Mouse (Mus musculus): ENCODE measurements around the gene Prl3b1. TPM values are rescaled to one million over a fixed set of nuclear protein-coding genes. Genes with fewer than 3 reads are reported as not detected.

The Prl3b1 gene
- not detected in 2 replicates for polyA plus RNA-seq (2015; fragmentation: Nextera tagmentation; extraction: Ambion mirVana)

DNA sequence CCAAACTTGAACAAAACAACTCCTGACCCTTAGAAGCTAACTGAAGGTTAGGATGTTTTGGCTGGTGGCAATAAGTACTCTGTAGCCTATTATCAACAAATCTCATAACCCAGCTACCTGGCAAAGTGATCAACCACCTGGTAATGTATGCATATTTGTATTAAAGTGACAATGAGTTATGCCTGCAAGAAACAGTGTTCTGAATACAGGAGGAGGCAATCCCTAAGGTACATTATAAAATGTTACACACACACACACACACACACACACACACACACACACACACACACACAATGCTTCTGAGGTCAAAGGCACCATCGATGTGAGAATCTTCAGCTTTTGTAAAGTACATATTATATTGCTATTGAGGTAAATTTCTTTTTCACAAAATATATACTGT lies at the start of gene Prl3b1:
Prl3b1 (plus strand) TSS at position 301 of the 400 bp plus-strand sequence.
- no peak within 1 kb of the TSS for H3K27ac ChIP-seq

GRCm38 (mm10) chr13:27196359-27196758 lies 45.3 kb upstream of the Prl3b1 start, which contains the start of gene Prl3c1:
TSS of gene Prl3c1 (plus strand) at chr13:27196659.
- Histone ChIP-seq H3K9ac (no peak within 1 kb of the TSS), H3K4me2 (no peak within 1 kb of the TSS), H3K36me3 (no peaks in the 10 kb centered on the region), H3K4me1 (replicated peaks) (no peaks in the 10 kb centered on the region), H3K27ac (no peak within 1 kb of the TSS), H3K27me3 (no peaks in the 10 kb centered on the region), H3K4me3 (replicated peaks) (no peak within 1 kb of the TSS), H3K9me3 (replicated peaks) (no peaks in the 10 kb centered on the region)
- DNase-seq (no peak), ATAC-seq (ENCODE audit: low read depth) (no peak)
- 57% methylated on average over 1 of the region's 1 CpGs for WGBS (ENCODE audit: insufficient replicate concordance)

More for the DNA sequence above, at the start of gene Prl3b1:
- no peak within 1 kb of the TSS for H3K4me2 ChIP-seq
- H3K9me3 ChIP-seq (replicated peaks): no peaks in the 10 kb centered on the region
- no peaks in the 10 kb centered on the region for H3K4me1 ChIP-seq (replicated peaks)
- no peak within 1 kb of the TSS for H3K4me3 ChIP-seq (replicated peaks)
- H3K9ac ChIP-seq: no peak within 1 kb of the TSS
- ATAC-seq (ENCODE audit: low read depth) (no peak), DNase-seq (no peak)
- 76% methylated on average over 1 of the region's 1 CpGs for WGBS (ENCODE audit: insufficient replicate concordance)
- H3K36me3 ChIP-seq: no peaks in the 10 kb centered on the region
- H3K27me3 ChIP-seq: no peaks in the 10 kb centered on the region

- Histone ChIP-seq H3K4me2 (no peak within 1 kb of the TSS), H3K4me3 (replicated peaks) (no peak within 1 kb of the TSS), H3K27ac (no peak within 1 kb of the TSS), H3K27me3 (no peaks in the 10 kb centered on the region), H3K9me3 (replicated peaks) (no peaks in the 10 kb centered on the region), H3K9ac (no peak within 1 kb of the TSS), H3K36me3 (no peaks in the 10 kb centered on the region), H3K4me1 (replicated peaks) (no peaks in the 10 kb centered on the region)
- ATAC-seq (ENCODE audit: low read depth) (no peak), DNase-seq (no peak)
- WGBS (ENCODE audit: insufficient replicate concordance): 66% methylated on average over 4 of the region's 4 CpGs
Observed at GRCm38 (mm10) chr13:27259136-27259535, 17.5 kb downstream of the Prl3b1 start, which contains the start of gene Prl3a1. TSS of gene Prl3a1 (plus strand) at chr13:27259436.

Other genes with a start within 250 kb of the Prl3b1 start
- not detected in 2 replicates for gene Prl, start 184.3 kb upstream of the Prl3b1 start, polyA plus RNA-seq (2015; fragmentation: Nextera tagmentation; extraction: Ambion mirVana)
- gene Prl3d1, start 147.7 kb upstream of the Prl3b1 start, polyA plus RNA-seq (2015; fragmentation: Nextera tagmentation; extraction: Ambion mirVana): not detected in 2 replicates
- not detected in 2 replicates for gene Prl3d2, start 120.1 kb upstream of the Prl3b1 start, polyA plus RNA-seq (2015; fragmentation: Nextera tagmentation; extraction: Ambion mirVana)
- gene Prl3d3, start 85.1 kb upstream of the Prl3b1 start, polyA plus RNA-seq (2015; fragmentation: Nextera tagmentation; extraction: Ambion mirVana): not detected in 2 replicates
- gene Prl3c1, start 45.2 kb upstream of the Prl3b1 start, polyA plus RNA-seq (2015; fragmentation: Nextera tagmentation; extraction: Ambion mirVana): not detected in 2 replicates
- gene Prl3a1, start 17.6 kb downstream of the Prl3b1 start, polyA plus RNA-seq (2015; fragmentation: Nextera tagmentation; extraction: Ambion mirVana): not detected in 2 replicates
- not detected in 2 replicates for gene Prl6a1, start 70.8 kb downstream of the Prl3b1 start, polyA plus RNA-seq (2015; fragmentation: Nextera tagmentation; extraction: Ambion mirVana)
- gene Prl8a2, start 103.8 kb downstream of the Prl3b1 start, polyA plus RNA-seq (2015; fragmentation: Nextera tagmentation; extraction: Ambion mirVana): not detected in 2 replicates
- not detected in 2 replicates for gene Prl2b1, start 149.0 kb downstream of the Prl3b1 start, polyA plus RNA-seq (2015; fragmentation: Nextera tagmentation; extraction: Ambion mirVana)
- not detected in 2 replicates for gene Prl8a6, start 196.8 kb downstream of the Prl3b1 start, polyA plus RNA-seq (2015; fragmentation: Nextera tagmentation; extraction: Ambion mirVana)

Measured in liver, embryonic 13.5 days (tissue).